Mouse (Mus musculus): Measurements from ENCODE around the gene Calhm5. TPM values are rescaled to one million over a fixed set of nuclear protein-coding genes. Genes with fewer than 3 reads are reported as not detected.
A peak's percentile ranks its signal among the peaks of the same experiment; 100 is the strongest.

The Calhm5 gene
- 0.15 TPM in 1 of 2 replicates, not detected in the other for total RNA-seq (2021)
- long read RNA-seq = 0 reads

DNA sequence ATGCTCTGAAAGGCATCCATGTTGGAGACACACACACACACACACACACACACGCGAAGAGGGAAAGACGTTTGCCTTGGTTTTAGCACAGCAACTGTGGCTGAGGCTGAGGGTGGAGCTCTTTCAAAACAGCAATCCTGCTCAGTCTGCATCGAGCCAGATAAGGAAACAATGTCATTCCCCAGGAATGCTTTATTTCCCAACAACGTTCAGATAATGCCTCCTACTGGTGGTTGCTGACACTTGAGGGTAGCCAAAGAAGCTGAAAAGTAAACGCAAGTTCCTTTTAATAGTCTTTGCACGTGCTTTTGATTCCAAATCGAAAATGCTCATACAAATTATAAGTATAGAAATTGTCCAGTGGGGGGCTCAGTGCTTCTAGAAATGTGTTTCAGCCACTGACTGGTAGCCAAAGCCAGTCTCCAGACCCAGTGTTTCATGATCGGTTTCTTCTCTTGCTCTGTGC, at the start of gene Calhm5:
Gene Calhm5, minus strand, starts transcription at position 102 of the 466 bp plus-strand sequence.
- DNase-seq = peak; percentile 2

DNA sequence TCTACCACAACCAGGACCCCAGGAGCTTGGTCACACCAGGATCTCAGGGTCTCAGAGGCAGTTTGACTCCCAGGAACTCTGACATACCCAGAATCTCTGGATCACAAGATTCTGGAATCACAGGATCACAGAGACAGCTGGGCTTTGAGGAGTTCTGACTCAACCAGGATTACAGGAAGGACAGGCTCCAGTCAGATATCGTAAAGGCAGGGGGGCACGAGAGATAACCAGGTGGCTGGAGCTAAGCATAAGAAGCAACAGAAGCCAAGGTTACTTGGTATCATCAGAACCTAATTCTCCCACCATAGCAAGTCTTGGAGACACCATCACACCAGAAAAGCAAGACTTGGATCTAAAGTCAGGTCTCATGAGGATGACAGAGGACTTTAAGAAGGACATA, 45.4 kb upstream of the Calhm5 start:
- no peak for DNase-seq

DNA sequence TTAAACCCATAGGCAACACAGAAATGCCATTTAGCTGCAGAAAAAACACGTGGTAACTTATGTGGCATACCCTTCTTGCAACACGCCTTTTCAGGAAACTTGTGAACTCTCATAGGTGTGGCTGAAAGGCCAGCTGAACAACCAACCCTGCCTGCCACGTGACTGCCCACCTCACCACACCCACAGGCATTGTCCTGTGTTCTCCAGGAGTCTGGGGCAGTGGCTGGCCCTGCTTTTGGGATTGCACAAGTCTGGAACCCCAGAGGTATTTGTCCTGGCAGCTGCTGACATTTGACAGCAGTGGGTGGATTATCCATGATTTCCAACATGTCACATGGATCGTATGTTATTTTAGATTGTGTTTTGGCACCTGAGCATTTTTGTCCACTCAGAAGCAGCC, 43.4 kb upstream of the Calhm5 start:
- no peak for DNase-seq

DNA sequence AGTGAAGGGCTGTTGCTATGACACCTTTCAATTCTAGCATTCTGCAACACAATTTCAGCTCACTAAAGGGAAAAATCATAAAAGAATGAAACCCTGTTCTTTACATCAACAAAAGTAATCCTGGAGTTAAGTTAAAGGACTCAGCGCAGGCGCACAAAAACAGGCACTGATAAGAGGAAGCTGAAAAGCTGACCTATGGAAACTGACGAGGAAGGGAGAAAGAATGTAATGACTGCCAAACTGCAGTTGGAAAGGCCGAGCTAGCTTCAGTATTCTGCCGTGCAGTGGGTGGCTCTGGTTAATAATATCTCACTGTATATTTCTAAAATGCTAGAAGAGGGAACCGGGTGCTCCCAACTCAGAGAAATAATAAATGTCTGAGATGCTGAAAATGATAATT, 41.7 kb upstream of the Calhm5 start:
- DNase-seq = no peak

DNA sequence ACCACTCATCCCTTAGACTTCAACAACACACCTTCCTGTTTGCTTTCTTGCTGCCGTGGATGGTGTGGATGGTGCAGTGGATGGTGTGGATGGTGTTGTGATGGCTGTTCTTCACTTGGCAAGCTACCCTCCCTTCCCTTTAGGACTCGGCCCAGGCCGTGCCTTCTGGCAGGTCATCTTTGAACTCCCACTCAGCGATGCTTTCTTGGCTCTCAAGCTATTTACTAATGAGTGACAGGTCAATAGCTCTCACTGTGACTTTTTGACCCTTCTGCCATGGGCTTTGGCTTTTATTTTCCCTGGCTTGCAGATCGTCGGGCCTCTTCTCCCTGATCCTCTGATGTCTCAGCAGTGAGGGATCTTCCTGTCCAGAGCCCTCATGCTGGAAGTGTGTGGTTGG, 40.1 kb upstream of the Calhm5 start:
- no peak for DNase-seq

DNA sequence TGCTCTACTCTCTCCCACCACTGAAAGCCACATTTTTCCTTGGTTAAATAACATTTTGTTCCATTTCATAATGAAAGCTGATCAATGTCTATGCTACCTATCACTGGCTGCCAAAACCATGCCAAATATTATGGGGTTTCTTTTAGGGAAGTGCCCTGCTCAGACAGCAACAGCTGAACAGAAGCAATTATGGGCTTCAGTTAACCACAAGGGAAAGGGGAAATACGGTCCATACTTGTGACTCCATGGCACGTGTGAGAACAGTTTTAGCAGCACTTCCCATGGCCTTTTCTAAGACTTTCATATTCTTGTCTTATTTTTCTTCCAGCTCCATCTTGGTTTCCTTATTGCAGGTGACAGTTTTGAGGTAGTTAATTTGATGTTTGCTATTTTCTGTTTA, 35.0 kb upstream of the Calhm5 start:
- no peak for DNase-seq

DNA sequence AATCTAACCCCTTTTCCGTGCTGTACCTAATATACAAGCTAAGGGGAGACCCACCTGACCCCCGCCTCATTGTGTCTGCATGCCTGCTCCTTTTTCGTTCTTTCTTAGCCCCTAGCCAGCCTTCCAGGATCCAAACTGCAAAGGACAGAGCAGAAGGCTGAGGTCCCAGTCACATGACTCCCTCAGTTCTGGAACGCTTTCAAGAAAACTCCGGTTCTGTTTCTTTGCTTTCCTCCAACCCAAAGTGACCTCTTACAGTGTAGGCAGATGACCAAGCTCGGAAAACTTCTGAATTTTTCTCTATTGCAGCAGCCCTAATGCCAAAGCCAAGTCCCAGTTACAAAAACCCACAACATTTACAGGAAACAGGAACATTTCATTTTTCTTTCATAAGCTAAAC, 32.1 kb upstream of the Calhm5 start:
- no peak for DNase-seq

DNA sequence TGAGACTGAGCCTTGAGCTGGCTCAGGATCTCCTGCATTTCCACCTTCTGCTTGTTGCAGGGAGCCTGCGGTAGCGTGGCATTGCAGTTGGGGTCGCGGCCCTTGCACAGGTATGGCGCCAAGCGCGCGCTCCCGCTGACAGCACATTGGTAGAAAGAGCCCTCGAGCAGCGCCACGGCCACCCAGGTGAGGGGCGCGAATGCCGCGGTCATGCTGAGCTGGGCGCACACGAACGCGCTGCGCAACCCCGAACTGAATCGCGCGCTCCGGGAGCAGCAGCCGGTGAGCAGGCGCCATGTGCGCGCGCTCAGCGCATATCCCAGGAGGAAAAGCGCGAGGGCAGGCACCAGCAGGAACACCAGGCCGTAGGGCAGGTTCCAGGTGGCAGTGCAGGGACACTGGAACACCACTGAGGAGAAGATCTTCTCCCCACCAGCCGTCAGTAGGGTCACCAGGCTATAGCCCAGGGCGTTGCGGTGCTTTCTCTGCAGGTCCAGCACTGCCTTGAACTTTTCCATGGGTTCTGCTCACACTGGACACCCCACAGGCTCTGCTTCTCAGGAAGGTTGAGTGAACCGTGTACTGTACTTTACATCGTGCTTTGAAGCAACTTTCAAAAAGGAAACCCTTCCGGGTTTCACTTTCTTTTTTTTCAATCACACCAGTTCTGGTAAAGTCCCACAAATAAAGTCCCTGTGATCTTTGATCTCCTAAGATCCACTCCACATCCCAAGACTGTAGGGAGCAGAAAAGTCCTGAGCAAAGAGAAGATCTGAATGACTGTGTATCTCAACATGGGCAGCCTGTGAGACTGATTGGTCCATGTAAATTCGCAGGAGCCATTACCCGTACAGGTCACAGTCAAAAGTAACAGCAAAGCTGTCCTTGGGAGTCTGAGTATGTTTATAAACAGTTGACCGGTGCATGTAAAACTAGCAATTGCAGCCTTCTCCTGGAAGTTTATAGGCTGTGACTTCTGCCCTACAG, 31.4 kb upstream of the Calhm5 start, which contains the start of gene Calhm6:
Gene Calhm6, minus strand, starts transcription at position 593 of the 987 bp plus-strand sequence.
- peak; percentile 48 for DNase-seq

DNA sequence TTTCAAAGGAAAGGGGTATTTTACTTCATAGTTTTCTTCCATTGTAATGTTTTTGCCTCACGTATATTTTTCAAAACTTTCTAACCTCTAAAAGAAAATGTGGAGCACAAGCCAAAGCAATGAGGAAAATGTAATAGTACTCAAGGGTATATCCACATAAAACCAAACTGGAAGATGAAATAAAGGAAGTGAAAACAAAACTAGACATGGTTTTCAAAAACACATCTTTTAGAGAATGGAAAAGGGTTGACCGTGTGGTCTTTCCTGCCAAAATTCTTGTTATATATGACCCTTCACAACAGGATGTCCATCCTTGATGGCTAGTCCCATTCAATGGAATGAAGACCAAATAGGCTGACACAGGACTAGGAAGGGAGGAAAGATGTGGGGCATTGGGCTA, 22.1 kb upstream of the Calhm5 start:
- no peak for DNase-seq

DNA sequence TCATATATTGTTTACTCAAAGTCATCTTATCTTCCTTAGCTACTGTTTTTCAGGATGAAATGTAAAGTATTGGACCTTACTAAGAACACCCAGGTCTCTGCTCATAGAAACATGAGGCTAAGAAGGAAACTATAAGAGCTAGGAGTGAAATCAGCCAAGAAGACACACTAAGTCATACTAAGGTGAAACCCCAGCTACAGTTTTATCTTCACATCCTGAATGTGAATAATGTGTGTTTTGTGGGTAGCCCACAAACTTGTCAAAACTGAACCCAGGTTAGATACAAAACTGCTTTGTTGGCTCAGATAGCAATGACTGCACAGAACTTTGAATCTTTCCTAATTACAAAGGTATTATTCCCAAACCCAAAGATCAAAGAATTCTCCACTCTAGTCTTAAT, 21.5 kb upstream of the Calhm5 start:
- DNase-seq = no peak

DNA sequence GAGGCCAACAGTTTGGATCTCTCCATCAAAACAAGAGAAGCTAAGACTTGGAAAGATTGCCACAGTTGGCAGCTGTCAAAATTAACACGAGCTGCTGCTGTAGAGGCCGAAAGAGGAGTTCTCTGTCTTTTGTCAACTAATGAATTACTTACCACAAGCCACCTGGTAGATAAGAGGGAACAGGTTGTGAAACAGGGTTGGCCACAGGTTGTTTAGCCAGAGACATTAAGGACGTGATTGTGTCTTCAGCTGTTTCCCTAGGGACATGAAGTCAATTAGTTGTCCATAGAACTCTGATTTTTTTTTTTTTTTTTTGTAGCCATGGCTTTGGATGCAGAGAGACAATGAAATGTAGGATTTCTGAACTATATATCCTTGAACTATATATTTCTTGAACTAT, 20.8 kb upstream of the Calhm5 start:
- DNase-seq = no peak

DNA sequence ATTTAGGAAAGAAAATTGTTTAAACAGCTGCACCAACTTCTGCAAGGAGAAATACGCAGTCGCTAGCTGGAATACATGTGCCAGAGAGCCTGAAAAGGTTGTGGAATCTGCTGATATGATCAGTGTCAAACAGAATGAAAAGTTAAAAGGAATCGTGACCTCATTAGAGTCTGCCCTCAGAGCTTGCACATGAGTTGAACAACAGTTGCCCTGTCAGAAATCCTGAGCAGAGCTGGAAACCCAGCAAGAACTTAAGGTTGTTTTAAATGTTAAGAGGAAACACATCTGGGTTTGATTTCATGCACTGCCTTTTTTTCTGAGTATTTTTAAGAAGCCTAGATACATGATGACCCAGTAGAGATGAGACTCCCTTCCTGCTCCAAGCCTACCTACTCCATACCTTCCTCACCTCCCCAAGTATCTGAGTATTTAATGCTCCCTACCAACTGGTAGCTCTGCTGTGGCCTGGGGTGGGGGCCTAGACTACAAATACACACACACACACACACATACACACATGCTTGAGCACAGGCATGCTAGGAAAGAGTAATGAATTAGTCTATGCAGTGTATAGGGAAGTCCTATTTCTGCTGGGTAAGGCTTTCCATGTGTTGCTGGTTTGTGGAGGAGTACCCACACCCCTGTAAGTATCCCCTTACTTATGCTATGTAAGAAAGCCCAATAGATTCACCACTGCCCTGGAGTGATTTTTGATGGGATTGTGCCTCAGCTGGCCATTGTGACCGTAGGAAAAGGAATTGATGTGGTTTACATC, 15.8 kb upstream of the Calhm5 start:
- DNase-seq = no peak

DNA sequence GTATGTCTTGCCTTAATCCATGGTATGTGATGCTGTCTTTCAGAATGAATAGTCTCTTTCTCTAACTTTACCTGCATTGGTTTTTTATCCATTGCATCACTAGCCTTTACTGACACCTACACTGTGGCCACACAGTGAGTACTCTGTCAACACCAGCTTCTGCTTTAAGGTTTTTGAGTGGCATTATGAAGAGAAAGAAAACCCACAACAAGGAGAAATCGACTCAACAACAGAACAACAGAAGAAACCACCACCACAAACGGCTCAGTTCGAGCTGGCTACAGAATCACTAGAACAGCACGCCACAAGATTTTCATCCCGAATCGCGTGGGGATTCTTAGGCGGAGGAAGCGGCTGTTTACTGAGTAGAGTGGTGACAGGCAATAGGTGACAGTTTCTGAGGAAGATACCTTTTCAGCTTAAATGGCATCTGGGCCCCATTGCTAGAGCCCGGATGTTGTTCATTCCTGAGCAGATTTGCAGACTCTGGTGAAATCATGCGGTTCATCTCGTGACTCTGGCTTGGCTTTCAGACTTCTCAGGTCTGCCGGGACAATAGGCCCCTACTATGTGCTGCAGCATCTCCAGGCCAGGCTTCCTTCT, 14.6 kb upstream of the Calhm5 start:
- DNase-seq = no peak

DNA sequence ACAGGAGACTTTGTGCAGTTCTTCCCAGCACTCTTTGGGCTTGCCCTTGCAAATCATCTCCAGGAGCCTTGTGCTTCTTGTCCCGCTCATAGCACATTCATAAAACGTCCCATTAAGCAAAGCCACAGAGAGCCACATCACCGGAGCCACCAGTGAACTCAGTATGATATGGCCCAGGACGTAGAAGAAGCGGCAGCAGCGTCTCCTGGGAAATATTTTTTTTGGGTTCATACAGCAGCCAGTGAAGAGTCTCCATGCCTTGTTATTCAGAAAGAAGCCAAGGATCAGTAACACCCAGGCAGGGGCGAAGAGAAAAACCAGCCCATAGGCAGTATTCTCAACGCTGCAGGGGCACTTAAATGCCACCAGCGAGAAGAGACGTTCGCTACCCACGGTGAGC, 355 bp downstream of the Calhm5 start:
- no peak for DNase-seq

DNA sequence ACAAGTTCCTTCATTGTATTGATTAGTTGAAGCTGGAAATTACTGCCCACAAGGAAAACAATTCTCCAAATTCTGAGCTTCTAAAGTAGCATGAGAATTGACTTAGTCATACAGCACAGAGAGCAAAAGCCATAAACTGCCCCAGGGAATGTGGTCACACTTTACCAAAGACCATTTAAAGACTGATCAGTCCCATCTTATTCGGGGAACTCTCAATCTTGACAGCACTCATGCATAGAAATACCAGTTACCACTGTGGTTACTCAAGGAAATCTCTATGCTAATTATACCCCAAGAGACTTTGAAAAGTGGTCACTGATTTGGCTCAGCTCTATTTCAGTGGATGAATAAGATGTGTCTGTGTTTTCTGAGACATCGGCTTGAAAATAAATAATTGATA, 1.2 kb downstream of the Calhm5 start:
- DNase-seq = no peak

DNA sequence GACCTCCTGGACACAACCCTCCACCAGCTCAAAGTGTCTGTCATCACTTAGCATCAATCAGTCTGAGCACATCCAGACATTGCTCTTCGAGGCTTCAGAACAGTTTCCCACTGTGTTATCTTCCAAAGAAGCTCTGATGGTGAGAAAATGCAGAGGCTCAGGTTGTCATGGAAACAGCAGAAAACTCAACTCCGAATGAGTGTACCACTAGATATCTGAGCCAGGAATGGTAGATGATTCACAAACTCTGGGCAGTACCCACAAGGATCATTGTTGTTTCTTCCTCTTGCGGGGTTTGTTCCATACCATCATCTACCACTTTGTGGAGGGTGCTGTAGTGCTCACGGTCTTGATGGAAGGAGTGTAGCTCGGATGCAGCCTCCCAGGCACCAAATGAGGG, 4.4 kb downstream of the Calhm5 start:
- no peak for DNase-seq

DNA sequence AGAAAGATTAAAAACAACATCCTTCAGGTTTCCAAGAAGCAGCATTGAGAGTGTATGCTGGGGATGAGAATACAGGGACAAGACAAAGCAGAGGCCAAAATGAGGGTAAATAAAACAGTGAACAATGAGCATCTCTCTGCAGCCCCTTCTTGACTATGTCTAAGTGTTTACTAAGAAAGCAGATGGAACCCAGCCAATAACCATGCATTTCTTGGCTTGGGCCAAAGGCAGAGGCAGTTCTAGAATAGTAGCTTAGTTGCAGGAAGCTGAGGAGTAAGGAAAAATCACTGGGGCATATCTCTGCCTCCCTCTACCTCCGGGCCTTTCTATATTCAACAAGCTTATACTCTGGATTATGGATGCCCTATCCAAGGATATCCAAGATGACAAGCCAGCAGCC, 5.8 kb downstream of the Calhm5 start:
- no peak for DNase-seq

DNA sequence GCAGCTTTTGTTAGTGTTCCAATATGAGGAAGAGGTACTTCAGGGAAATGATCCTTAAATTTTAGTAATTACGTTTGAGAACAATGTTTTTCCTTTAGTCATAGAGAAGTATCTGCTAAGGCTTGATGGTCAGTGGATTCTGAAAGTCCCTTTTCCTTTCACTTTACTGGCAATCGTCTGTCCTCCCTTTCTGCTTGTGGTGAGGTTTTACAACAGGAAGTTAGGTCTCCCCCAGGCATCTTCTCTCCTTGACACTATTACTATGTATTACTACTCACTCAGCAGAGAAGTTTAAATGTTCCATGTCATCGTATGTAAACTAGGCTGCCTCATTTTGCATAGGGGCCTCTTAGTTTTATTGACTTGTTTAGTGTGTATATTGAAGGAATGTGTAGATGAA, 6.8 kb downstream of the Calhm5 start:
- no peak for DNase-seq

DNA sequence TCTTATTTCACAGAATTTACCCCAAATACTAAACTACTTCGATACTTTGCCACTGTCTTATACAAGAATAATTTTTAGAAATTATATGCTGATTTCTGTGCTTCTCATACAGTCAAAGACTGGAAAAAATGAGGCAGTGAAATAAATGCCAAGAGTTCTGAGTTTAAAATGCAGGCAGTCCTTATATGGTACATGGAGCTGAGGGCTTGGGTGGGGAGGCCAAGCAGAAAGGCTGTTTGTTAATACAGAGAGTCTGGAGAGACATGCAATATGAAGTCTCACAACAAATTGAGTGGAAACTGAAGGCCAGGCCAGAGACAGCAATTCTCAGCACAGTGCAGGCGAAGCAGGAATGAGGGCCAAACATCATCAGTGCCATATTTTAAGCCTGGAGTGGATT, 7.8 kb downstream of the Calhm5 start:
- DNase-seq = no peak

DNA sequence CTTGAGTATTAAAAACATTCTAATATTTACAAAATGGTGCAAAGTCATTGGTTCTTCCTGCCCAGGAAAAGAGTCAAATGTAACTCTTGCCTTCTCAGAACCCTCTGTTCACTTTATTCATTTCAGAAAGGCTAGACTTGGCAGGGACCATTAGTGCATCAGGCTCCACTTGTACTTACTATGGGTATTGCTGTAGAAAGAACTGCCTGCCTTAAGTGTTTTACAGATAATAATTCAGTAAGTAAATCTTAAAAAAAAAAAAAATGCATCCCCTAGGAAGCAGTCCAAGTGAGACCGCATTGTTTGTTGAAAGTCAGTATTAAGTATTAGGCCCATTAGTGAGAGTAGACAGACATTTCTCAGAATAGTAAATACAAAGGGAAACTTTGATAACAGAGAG, 9.8 kb downstream of the Calhm5 start:
- DNase-seq = no peak

DNA sequence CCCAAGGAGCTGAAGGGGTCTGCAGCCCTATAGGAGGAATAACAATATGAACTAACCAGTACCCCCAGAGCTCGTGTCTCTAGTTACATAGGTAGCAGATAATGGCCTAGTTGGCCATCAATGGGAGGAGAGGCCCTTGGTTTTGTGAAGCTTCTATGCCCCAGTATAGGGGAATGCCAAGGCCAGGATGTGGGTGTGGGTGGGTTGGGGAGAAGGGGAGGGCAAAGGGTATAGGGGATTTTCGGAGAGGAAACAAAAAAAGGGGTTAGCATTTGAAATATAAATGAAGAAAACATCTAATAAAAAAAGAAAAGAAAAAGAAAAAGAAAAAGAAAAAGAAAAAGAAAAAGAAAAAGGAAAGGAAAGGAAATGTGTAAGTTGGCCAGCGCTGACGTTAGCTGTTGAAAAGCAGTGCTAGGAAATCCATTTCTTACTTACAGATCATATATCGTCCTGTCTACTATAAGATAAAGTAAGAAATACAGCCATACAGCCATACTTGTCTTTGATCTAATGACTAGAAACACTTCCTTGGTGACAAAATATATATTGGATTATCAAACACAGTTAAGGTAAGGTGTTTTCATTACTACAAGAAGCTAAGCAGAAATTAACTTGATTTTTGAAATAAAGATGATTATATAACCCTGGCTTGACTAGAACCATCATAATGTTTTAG, 21.7 kb downstream of the Calhm5 start:
- no peak for DNase-seq

DNA sequence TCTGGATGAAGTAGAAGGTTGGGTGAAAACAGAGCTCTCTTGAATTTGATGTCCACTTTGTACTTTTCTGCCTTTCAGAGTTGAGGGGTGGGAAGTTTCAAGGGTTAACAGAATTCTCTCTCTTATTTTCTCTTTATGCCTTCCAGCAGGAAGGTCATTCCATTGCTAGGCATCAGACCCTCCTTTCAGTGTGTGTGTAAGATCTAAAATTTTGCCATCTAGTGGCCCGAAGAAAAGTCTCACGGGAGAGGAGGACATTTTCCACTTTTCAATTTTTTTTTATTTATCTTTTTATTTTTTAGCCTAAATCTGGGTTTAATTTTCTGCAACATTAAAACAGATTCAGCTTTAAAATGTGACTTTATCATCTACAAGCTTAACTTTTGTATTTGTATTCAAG, 24.7 kb downstream of the Calhm5 start:
- no peak for DNase-seq
